Mouse (Mus musculus) testis, adult 2 months (tissue): ENCODE measurements at regions not wholly inside any gene's neighbourhood (a gene's known extent, or its start where the extent isn't known, plus 50 kb on each side); places are given as distances from the start of the nearest gene placed in this dataset.

Experiments
- H3K27ac ChIP-seq: fragments of 200-500 bp; 2 replicates; pipeline ENCODE4 v1.5.1; 2012; ENCODE audit warnings: low read depth, low read length; ENCODE audit not compliant: control insufficient read depth, insufficient read depth
- H3K27me3 ChIP-seq: fragments of 200-500 bp; 2 replicates; pipeline ENCODE4 v1.6.1; 2012; ENCODE audit warnings: mild to moderate bottlenecking, low read length, moderate library complexity; ENCODE audit not compliant: control insufficient read depth, insufficient read depth
- H3K36me3 ChIP-seq: fragments of 200-500 bp; 2 replicates; pipeline ENCODE4 v1.6.1; 2012; ENCODE audit warnings: mild to moderate bottlenecking, low read length; ENCODE audit not compliant: control insufficient read depth, insufficient read depth
- H3K4me1 ChIP-seq: fragments of 200-500 bp; 2 replicates; pipeline ENCODE4 v1.6.1; 2012; ENCODE audit warnings: low read length; ENCODE audit not compliant: control insufficient read depth, insufficient read depth
- H3K4me3 ChIP-seq: fragments of 200-500 bp; 2 replicates; pipeline ENCODE4 v1.5.1; 2012; ENCODE audit warnings: low read depth, mild to moderate bottlenecking, low read length, moderate library complexity, mixed read lengths; ENCODE audit not compliant: control insufficient read depth
- CTCF ChIP-seq: fragments of 200-500 bp; IDR thresholded peaks from 2 replicates; pipeline ENCODE4 v1.5.1; 2012; ENCODE audit warnings: low read depth, mild to moderate bottlenecking, inconsistent platforms, low read length, moderate library complexity; ENCODE audit not compliant: control insufficient read depth, insufficient read depth, insufficient replicate concordance
- POLR2A ChIP-seq: fragments of 200-500 bp; IDR thresholded peaks from 2 replicates; pipeline ENCODE4 v1.6.1; 2012; ENCODE audit warnings: low read depth, mild to moderate bottlenecking, inconsistent platforms, low read length, moderate library complexity; ENCODE audit not compliant: control insufficient read depth

DNA sequence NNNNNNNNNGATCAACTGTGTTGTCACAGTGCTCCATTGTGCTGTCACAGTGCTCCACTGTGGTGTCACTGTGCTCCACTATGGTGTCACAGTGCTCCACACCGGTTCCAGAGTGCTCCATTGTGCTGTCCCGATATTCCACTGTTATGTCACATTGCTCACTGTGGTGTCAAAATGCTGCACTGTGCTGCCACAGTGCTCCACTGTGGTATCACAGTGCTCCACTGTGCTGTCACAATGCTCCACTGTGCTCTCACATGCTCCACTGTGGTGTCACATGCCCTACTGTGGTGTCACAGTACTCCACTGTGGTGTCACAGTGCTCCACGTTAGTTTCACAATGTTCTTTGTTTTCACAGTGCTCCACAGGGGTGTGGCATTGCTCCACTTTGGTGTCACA lies 359.3 kb upstream of the Olfr161 start:
- TF ChIP-seq POLR2A, result no peak
- TF ChIP-seq CTCF, result 0 out of 2 replicates have a peak, but pooled peaks have one; percentile 8
- Histone ChIP-seq H3K27me3 (no peaks in the 10 kb centered on the region), H3K36me3 (no peaks in the 10 kb centered on the region), H3K27ac (no peak overlapping the region), H3K4me3 (no peak overlapping the region), H3K4me1 (no peaks in the 10 kb centered on the region)

DNA sequence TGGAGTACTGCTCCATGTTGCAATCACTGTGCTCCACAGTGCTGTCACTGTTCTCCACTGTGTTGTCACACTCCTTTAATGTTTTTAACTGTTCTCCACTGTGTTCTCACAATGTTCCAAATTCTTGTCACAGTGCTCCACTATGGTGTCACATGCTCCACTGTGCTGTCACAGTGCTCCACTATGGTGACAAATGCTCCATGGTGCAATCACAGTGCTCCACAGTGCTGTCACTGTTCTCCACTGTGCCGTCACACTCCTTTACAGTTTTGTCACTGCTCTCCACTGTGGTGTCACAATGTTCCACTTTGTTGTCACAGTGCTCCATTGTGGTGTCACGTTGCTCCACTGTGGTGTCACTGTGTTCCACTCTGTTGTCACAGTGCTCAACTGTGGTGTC lies 358.2 kb upstream of the Olfr161 start:
- no peaks in the 10 kb centered on the region for H3K27me3 ChIP-seq
- no peak overlapping the region for H3K27ac ChIP-seq
- H3K4me3 ChIP-seq, result no peak overlapping the region
- no peaks in the 10 kb centered on the region for H3K4me1 ChIP-seq
- no peak for TF ChIP-seq CTCF
- no peak for TF ChIP-seq POLR2A
- no peaks in the 10 kb centered on the region for H3K36me3 ChIP-seq

DNA sequence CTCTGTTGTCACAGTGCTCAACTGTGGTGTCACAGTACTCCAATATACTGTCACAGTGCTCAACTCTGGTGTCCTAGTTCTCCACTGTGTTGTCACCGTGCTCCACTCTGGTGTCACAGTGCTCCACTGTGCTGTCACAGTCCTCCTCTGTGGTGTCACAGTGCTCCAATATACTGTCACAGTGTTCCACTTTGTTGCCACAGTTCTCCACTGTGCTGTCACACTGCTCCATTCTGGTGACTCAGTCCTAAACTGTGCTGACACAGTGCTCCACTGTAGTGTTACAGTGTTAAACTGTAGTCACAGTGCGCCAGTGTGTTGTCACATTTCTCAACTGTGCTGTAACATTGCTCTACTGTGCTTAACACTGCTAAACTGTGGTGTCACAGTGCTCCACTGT lies 356.8 kb upstream of the Olfr161 start:
- TF ChIP-seq POLR2A (no peak), CTCF (no peak)
- no peaks in the 10 kb centered on the region for H3K27me3 ChIP-seq
- H3K36me3 ChIP-seq, result no peaks in the 10 kb centered on the region
- no peak overlapping the region for H3K4me3 ChIP-seq
- no peak overlapping the region for H3K27ac ChIP-seq
- no peaks in the 10 kb centered on the region for H3K4me1 ChIP-seq

DNA sequence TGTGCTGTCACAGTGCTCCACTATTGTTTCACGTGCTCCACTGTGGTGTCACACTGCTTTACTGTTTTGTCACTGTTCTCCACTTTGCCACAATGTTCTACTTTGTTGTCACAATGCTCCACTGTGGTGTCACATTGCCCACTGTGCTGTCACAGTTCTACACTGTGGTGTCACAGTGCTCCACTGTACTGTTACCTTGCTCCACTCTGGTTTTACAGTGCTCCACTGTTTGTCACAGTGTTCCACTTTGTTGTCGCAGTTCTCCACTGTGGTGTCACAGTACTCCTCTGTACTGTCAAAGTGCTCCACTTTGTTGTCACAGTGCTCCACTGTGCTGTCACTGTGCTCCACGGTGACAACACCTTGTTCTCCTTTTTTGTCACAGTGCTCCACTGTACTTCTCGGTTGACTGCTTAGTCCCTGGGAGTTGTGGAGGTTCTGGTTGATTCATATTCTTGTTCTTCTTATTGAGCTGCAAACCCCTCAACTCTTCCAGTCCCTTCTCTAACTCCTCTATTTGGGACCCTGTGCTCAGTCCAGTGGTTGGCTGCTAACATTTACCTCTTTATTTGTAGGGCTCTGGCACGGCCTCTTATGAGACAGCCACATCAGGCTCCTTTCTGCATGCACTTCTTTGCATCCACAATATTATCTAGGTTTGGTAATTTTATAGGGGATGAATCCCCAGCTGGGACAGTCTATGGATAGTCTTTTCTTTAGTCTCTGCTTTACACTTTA lies 349.7 kb upstream of the Olfr161 start:
- Histone ChIP-seq H3K27me3 (no peaks in the 10 kb centered on the region), H3K36me3 (no peaks in the 10 kb centered on the region), H3K4me1 (no peaks in the 10 kb centered on the region), H3K27ac (no peak overlapping the region), H3K4me3 (no peak overlapping the region)
- no peak for TF ChIP-seq CTCF
- TF ChIP-seq POLR2A, result no peak

DNA sequence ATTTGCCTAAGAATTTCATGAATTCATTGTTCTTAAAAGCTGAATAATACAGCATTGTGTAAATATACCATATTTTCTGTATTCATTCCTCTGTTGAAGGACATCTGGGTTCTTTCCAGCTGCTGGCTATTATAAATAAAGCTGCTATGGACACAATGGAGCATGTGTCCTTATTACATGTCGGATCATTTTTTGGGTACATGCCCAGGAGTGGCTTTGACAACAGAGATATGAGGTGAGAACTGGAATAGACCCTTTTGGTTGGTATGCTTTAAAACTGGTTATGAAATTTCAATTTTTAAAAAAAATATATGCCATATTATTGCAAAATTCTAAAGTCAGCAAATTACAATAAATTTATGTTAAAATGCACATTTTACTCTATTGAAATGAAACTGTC lies 348.9 kb upstream of the Olfr161 start:
- no peak for TF ChIP-seq POLR2A
- no peak for TF ChIP-seq CTCF
- Histone ChIP-seq H3K27ac (no peak overlapping the region), H3K36me3 (no peaks in the 10 kb centered on the region), H3K27me3 (no peaks in the 10 kb centered on the region), H3K4me3 (no peak overlapping the region), H3K4me1 (no peaks in the 10 kb centered on the region)

DNA sequence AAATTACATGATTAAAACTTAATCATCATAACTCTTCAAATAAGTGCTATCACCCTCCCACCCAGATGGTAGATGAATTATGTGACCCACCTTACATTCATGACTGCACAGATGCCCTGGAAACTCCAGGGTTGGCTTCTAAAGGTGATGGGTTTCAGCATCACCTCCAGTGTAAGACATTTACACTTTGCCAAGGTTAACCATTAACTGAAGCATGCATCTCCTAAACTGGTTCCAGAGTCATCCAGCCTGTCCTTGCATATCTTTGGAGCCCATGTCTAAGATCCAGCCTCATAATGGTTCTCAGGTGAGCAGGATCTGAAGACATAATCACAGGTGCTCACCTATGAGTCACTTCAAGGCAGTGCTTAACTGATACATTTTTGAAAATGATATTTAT lies 344.4 kb upstream of the Olfr161 start:
- H3K36me3 ChIP-seq, result no peaks in the 10 kb centered on the region
- no peaks in the 10 kb centered on the region for H3K4me1 ChIP-seq
- no peaks in the 10 kb centered on the region for H3K27me3 ChIP-seq
- H3K27ac ChIP-seq, result no peak overlapping the region
- no peak for TF ChIP-seq CTCF
- no peak for TF ChIP-seq POLR2A
- no peak overlapping the region for H3K4me3 ChIP-seq

DNA sequence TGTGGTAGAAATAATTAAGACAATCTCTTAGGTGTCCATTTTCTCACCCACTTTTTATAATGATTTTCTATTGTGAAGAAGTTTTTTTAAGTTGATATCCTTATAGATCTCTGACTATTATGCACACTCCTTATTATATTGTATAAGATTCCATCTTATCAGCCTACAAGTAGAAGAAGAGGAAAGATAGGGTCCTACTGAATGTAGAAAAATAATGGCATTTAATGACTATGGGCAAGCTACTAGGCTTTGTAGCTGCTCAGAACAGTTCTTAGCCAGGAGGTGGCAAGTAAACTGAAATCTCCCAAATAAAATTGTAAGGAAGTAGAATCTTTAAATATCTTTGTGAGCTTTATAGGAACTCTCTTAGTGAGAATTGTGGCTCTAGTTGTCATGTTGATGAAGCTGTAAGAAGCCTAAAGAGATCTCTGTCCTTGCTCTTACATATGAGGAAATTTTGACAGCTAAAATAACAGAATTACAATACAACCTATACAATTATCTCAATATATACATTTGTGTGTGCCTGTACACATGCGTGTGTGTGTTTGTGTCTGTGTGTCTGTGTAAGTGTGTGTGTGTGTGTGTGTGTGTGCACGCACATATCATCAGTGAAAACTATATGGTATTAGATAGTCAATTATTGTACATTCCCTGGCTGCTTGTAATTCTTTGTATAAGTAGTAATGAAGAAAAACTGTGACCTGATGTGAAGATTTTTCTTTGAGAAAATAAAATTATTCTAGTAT lies 343.7 kb upstream of the Olfr161 start:
- no peaks in the 10 kb centered on the region for H3K27me3 ChIP-seq
- TF ChIP-seq CTCF (no peak), POLR2A (no peak)
- H3K36me3 ChIP-seq, result no peaks in the 10 kb centered on the region
- no peak overlapping the region for H3K27ac ChIP-seq
- no peak overlapping the region for H3K4me3 ChIP-seq
- H3K4me1 ChIP-seq, result no peaks in the 10 kb centered on the region

DNA sequence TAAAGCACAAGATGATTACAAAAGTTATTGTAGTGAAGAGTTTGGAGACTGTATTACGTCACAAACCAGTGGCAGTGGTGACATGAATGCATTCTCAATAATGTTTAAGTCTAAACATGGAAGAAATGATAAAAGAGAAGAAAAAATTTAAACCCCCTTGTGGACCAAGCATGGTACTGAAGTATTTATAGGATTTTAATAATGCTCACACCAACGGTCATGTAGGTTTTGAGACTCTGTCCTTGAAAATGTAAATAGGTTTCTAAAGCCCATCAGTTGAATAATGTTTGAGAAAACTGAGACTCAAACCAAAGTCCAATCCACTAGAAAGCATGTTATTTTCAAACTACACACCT lies 343.1 kb upstream of the Olfr161 start:
- no peak overlapping the region for H3K27ac ChIP-seq
- no peak for TF ChIP-seq CTCF
- no peaks in the 10 kb centered on the region for H3K27me3 ChIP-seq
- H3K36me3 ChIP-seq, result no peaks in the 10 kb centered on the region
- H3K4me3 ChIP-seq, result no peak overlapping the region
- no peaks in the 10 kb centered on the region for H3K4me1 ChIP-seq
